Mouse (Mus musculus) thymus, adult 18-20 months (tissue): ENCODE results near the gene Tmem63b.

Experiments
- DNase-seq, 2 experiments: peaks; one replicate each; pipeline ENCODE4 v3.0.0; 2022; ENCODE audit warnings: mixed read lengths in 2 of 2

Gene Tmem63b

GRCm38 (mm10) chr17:45702254-45702653, 15.5 kb upstream of the Tmem63b start:
- no peak for DNase-seq

DNA sequence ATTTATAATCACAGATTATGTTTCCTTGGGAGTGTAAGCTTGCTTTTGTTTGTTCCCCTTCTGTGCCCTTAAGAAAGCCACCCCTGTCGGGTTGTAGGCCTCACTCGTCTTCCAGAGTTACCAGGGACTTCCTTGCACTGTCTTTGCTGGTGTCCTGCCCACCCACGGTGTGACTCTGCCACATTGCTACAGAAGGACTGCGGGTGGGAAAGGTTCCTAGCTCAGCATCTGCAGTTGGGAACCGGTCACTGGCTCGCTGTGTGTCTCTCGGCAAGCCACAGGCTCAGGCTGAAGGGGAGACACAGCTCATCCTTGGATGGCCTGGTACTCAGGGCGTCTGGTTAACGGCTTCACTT, 14.5 kb upstream of the Tmem63b start:
- no peak for DNase-seq

GRCm38 (mm10) chr17:45700496-45701235, 14.0 kb upstream of the Tmem63b start:
- no peak for DNase-seq

DNA sequence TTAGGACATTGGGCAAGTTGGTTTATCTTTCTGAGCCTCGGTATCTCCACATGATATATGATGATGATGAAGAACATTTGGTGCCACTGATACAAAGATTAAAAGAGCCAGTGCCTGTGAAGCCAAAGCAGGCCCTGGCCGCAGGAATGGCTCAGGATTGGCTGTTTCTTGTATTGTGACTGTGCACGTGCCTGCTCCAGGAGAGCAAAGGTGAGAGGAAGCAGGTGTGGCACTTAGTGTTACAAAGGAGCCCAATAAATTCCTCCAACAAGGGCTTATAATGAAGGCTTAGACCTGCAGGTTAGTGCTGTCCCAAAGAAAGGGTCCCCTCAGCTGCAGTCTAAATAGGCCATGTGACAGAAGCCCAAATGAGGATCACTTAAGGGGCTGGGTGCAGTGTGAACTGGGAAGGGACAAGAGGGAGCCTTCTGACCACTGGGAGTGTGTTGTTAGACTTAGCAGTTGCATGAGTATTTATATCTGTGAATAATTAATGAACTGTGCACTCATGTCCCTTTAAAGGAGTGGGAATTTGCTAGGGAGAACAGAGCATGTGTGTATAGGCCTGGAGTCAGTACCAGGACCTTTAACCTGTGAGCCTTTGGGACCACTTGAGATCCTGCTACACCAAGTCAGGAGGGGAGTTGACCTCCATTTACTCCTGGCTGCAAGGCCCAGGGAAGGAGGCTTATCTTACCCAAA, 12.5 kb upstream of the Tmem63b start:
- DNase-seq, result no peak

DNA sequence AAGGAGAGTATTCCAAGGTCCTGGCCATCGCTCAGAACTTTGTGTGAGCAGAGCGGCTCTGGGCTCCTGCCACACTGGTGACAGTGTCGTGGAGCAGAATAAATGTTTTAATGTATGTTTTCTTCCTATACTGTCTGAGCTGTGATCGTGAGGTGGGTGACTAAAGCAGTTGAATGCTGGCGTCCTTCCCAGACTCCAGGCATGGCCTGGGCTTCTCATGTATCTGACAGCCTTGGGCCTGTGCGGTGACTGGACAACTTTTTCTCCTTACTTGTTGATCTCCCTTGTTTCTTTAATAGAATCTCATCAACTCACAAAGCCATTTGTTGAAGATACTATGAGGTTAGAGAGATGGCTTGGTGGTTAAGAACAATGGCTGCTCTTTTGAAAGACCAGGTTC, 11.7 kb upstream of the Tmem63b start:
- DNase-seq, result no peak

DNA sequence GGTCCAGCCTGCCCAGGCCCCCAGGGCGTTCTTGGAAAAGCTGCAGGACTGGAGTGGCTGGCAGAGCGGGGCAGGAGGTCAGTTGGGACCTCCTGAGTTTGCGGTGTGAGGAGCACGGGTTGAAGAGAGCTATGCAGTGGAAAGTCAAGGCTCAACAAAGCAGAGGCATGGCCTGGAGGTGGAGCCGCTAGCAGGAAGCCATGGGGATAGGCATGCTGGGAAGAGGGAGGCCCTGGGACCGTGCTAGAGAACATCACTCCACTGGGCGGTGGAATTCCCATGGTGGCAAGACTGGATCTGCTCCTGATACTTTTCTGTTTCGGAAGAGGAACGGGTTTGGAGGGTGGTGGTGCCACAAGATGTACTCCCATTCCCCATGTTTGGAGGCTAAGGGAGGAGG, 10.3 kb upstream of the Tmem63b start:
- no peak for DNase-seq

- no peak for DNase-seq
These were observed 8.8 kb upstream of the Tmem63b start for GRCm38 (mm10) chr17:45695227-45696120.

- no peak for DNase-seq
These were observed 7.3 kb upstream of the Tmem63b start for GRCm38 (mm10) chr17:45693812-45694565.

DNA sequence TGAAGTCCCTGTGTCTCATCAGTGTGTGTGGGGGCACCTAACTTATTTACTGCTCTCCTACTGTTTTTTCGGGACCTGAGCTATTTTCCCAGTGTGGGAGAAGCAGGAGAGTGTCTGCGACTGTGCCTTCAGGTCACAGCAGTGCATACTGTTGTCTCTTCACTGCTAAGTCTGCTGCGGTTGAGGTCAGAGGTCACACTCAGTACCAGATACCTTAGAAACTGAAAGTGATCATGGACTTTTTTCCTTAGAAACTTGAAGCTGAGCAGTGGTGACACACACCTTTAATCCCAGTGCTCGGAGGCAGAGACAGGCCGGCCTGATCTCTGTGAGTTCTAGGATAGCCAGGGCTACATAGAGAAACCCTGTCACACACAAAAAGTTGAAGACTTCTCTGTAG, 5.5 kb upstream of the Tmem63b start:
- DNase-seq, result no peak

DNA sequence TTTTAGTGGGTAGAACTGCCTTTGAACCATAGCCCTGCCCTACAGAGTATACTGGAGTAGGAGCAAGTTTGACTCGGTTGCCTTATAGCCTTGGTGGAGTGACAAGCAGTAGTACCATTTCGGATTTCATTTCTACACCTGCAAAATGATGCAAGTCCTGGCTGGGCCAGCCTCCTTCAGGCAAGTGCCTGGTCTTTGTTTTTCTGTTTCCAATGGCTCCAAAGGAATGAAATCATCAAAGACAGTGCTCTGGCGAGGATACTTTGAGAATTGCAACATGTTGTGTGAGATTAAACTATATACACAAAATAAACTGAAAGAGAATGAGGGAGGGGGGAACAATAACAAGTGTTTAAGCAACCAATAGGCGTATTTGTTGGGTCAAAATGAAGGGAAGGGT, 3.3 kb upstream of the Tmem63b start:
- DNase-seq, result no peak

- DNase-seq, result no peak
These were observed 2.4 kb upstream of the Tmem63b start for GRCm38 (mm10) chr17:45689120-45689519.

GRCm38 (mm10) chr17:45686093-45686619, 549 bp downstream of the Tmem63b start, which contains the start of gene Mrpl14:
TSS of gene Mrpl14 (plus strand) at chr17:45686322.
- DNase-seq, result peak; percentile 82 to 85

- DNase-seq, result peak; percentile 32 to 45
These were observed 1.3 kb downstream of the Tmem63b start for GRCm38 (mm10) chr17:45685171-45686092.

- no peak for DNase-seq
These were observed 2.0 kb downstream of the Tmem63b start for GRCm38 (mm10) chr17:45684667-45685131.

- no peak for DNase-seq
These were observed 3.9 kb downstream of the Tmem63b start for GRCm38 (mm10) chr17:45682843-45683242.

- no peak for DNase-seq
These were observed 5.1 kb downstream of the Tmem63b start for GRCm38 (mm10) chr17:45681588-45681987.

GRCm38 (mm10) chr17:45680391-45680980, 6.2 kb downstream of the Tmem63b start:
- no peak for DNase-seq

DNA sequence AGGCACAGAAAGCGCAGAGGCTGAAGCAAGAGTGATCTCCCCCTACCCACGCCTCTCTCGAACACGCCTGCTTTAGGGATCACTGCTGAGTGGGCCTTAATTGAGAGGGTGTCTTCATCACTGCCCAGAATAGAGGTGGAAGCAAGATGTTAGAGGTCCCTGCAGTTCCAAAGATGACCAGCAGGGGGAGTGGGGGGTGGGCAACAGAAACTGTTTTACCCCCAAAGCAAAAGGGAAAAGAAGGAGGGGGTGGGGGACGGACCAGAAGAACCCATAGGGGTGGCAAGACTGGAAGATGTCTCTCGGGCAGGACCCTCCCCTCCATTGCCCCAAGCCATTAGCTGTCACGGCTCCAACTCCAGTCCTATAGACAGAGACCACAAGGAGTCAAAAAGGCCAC, 8.6 kb downstream of the Tmem63b start:
- peak in 1 of 2 experiments; percentile 38 for DNase-seq

DNA sequence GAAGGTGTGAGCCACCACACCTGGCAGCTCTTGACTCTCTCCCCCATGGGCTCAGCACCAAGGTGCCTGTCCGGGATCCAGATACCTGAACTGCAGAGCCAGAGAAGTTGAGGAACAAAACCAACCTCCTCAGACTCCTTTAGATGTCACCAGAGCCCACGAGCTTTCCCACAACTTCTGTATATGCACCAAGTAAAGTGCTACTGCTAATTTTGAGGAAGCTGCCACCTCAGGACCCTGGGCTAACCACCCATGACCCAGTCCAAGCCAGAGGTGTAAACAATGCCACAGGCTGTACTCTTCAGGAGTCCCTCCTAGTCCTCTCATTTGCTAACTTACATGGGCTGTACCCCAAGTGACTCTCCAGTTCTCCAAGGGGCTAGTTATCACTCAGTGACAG, 14.1 kb downstream of the Tmem63b start:
- DNase-seq, result no peak

GRCm38 (mm10) chr17:45671821-45672220, 14.9 kb downstream of the Tmem63b start:
- DNase-seq, result no peak

DNA sequence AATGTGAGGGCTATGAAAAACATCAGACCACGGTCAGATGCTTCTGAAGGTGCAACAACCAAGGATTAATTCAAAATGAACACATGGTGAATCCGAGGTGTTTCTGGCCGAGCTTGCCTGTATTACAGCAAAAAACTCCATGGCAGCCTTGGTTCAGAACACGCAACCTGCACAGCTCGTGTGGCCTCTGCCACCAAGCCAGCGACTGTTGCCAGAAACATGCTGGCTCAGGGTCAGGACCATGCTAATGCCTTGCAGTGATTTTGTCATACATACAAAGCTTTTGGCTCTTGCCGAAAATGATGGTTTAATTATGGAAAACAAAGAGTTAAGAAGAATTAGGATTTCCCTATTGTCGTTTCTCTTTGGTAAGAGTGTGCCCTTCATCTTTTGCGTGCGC, 18.7 kb downstream of the Tmem63b start:
- DNase-seq, result no peak
